Mouse (Mus musculus): Measurements from ENCODE around the gene Sh3gl3.

- TF ChIP-seq POLR2A (IDR thresholded peaks at IDR 0.05; ENCODE audit: low read depth, low read length) = no peak
- TF ChIP-seq CTCF (IDR thresholded peaks at IDR 0.05; ENCODE audit: extremely low read depth, insufficient read depth, insufficient read length, insufficient replicate concordance) = no peak
These were observed 35.4 kb upstream of the Sh3gl3 start for GRCm38 (mm10) chr7:82138196-82138595.

All from spleen, adult 2 months (tissue).